Mouse (Mus musculus): ENCODE results near the gene Slc4a10. TPM values are rescaled to one million over a fixed set of nuclear protein-coding genes. Genes with fewer than 3 reads are reported as not detected.

Slc4a10 gene
- not detected in 2 replicates for polyA plus RNA-seq (2012; ENCODE audit: low replicate concordance)

DNA sequence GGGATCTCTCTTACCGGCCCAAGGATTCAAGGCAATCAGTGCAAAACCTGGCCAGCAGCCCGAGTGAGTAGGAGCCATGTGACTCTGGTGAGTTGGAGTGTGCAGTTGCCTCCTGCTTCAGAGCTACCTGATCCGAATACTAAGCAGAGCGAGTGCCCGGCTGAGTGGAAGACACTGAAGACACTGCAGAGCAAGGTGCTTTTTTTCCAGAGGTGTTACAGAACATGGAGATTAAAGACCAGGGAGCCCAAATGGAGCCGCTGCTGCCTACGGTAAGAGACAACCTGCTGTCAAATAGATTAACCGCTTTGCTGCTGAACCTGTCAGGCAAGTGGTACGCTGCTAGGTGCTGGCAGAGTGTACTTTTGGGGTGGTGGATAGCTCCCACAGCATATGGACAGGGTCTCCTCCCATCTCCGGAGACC, at the start of gene Slc4a10:
Gene Slc4a10, plus strand, starts transcription at position 42 of the 425 bp plus-strand sequence.

Other genes starting within 250 kb of the Slc4a10 start
- gene Tbr1, start 243.5 kb upstream of the Slc4a10 start, polyA plus RNA-seq (2012; ENCODE audit: low replicate concordance), result 0.13 and 0.15 TPM in 2 replicates